Mouse (Mus musculus): ENCODE measurements around the gene Exd2.

The Exd2 gene

DNA sequence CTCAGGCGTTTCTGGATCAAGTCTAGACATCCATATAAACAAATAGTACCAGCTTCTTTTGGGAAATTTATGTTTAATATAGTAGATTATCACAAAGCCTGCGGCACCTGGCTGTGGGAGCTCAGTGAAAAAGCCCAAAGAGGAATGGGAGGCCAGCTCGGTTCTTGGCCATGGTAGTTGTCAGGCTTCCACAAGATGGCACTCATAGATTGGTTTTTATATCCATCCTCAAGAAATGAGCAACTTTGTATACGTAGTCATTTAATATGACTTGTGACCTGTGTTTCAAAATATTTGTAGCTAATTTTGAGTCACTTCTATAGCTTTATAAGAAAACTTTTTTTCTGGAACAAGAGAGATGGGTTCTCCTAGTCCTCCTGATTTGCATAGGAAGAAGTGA, 35.5 kb downstream of the Exd2 start:
- peak; percentile 17 to 18 for DNase-seq

DNA sequence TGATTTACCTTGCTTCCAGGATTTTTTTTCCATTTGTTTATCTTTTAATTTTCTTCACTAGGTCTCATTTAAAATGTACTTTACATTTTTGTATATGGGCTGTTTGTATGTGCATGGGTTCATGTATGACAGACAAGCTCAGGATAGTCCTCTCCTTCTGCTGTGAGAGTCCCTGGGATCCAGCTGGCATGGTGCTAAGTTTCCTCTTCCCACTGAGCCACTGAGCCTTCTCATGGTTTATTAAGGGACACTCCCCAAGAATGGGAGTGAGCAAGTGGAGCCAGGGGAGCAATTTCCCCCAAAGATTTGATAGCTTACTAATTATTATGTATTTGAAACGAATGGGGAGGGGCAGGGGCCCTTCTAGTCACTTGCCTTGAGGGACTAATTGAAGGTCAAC, 37.6 kb downstream of the Exd2 start:
- no peak for DNase-seq

DNA sequence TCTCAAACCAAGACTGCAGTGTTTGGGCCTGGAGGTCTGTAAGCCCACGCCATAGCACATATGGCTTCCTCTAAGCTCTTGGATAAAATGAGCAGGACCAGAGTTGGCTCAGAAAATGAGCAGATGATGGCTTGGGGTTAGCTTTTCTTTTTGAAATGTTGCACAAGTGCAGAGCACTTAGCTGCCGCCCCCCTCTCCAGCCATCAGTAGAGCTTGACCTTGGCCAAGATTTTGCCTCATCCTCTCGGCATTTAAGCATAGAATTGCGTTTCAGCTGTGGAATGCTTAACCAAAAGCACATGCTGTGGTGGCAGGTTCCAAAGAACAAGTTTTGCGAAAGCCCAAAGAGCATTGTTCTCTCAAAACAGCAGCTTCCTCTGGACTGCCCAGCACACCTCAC, 41.8 kb downstream of the Exd2 start:
- no peak for DNase-seq

DNA sequence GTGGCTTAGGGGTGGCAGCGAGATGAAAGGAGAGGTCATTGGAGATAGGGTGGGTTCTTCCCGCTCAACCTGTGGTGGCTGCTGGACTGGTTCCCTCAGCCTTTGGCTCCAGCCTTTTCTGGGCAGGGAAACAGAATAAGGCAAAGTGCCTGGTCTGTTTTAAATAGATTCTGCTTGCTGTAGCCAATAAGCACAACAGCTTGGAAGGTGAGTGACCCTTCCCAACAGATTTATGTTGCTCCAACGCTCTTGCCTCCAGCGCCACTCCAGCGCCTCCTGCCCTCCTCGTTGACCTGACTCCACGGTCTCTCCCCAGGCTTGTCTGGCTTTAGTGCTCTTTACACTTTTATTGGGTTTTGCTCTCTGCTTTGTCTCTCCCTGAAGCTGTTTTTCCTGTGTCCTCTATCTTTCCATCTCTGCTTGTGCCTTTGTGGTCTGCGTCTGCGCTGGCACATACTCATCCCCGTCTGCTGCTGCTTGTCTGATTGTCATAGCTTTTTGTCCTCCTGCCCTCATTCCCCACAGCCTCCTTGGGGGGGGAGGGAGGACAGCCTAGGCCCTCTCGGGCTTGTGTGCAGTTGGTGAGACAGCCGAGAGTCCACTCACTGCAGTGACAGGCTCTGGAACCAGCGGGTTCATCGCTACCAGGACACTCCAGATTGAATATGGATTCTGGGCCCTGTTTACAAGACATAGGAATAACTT, 44.3 kb downstream of the Exd2 start:
- DNase-seq = peak; percentile 60 to 72

DNA sequence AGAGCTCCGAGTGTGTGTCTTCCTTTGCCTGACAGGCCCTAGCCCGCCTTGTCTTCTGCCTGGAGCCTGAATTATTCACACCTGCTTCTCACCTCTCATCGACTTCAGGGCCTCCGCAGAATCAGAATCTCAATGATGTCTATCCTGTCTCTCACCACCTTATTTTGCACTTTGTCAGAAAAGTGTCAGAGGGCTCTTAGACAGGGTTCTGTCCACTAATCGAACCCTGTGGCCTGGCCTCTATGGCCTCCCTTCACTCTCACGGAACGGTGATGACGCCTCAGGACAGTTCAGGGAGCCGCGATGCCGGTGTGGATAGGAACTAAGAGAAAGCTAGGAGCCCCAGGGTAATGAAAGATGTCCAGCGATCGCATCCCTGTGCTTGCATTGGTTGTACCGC, 55.1 kb downstream of the Exd2 start, which contains the start of gene Galnt16:
TSS of gene Galnt16 (plus strand) at position 301 of the 400 bp plus-strand sequence.
- no peak for DNase-seq

DNA sequence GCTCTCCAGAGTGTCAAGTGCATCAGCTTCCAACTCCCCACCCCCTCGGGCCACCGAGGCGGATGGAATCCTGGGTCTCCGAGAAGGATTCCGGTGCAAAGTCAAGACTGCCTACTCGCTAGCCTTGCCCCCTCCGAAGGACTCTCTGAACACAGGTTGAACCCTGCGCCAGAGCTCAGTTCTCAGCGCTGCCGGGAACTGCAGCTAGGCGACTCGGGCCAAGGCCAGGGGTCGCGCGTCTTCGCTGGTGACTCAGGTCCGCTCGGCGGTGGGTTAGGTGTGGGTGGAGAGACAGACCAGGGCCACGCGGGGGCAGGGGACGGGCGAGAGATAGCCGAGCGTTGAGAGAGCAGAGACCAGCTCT, 55.5 kb downstream of the Exd2 start:
- peak in 1 of 2 experiments; percentile 33 for DNase-seq

DNA sequence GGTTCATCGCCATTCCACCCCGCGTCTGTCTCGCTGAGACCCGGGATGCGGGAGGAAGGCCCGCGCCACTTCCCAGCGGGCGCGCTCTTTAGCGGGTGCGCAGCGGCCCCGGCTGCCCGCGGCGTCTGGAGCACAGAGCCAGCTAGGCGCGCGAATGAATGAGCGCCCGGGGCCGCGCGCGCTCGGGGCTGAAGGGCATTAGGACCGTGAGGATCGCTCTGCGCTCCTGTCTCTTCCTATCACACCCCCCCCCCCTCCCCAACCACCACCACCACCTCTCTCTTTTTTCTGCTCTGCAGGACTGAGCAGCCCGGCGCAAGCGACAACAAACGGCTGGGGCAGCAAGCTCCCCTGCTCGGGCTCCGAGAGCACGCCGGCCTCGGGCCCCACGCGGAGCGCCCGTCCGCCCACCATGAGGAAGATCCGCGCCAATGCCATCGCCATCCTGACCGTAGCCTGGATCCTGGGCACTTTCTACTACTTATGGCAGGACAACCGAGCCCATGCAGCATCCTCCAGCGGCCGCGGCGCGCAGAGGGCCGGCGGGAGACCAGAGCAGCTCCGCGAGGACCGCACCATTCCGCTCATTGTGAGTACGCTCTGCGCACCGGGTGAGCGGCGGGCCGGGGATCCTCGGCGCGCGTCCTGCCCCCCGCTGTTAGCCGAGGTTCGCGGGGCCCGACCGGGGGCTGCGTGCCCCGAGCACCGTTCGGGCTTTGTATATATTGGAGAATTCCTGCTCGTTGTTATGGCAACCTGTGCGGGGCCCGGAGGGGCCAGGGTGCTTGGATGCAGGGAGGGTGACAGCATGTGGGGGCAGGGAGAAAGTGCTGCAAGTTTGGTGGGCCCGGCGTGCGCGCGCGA, 56.1 kb downstream of the Exd2 start:
- DNase-seq = peak; percentile 46 to 62

DNA sequence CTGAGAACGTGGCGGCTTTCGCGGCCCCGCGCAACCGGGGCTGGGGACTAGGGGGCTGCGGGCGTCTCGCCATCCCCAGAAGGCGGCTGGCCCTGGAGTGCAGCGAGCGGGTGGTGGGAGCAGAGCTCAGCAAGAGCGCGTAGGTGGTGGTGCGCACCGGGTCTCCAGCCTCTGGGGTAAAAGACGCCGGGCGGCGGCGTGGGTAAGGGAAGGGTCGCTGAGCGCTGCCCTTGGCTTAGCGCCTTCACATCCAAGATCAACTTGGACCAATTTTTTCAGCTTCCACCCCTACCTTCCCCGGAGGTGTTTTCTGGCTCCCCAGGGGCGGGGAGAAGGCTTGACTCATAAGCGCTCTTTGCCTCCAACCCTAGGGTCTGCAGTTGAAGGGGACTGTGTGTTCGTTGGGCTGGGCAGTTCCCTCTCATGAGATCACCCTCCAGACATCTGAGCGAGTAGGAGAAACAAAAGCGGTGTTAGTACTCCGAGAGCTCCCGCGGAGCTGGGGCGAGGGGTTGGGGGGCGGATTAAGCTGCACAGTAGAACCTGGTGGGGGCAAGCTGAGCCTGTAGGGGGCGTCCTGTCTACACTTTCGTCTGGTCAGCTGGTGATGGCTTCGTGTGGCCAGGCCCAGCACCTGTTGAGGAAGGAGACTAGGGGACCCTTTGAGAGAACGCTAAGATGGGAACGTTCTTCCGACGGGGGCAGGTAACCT, 56.9 kb downstream of the Exd2 start:
- DNase-seq = peak; percentile 63 to 72

DNA sequence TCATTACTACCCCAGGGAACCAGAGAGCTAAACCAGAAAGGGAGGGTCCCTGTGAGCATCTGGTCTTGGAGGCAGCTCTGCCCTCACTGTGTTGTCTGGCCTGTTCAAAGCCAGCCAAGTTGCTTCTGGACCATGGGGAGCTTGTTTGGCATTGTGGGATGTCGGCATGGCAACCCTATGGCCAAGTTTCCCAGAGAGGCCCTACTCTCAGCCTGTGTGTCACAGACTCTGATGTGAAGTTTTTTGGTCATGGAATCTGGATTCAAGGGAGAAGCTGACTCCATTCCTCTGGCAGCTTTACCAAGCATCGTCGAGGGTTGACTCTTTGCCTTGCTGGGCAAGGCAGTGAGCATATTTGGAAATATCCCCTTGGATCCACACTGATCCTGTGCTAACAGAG, 59.1 kb downstream of the Exd2 start:
- no peak for DNase-seq

DNA sequence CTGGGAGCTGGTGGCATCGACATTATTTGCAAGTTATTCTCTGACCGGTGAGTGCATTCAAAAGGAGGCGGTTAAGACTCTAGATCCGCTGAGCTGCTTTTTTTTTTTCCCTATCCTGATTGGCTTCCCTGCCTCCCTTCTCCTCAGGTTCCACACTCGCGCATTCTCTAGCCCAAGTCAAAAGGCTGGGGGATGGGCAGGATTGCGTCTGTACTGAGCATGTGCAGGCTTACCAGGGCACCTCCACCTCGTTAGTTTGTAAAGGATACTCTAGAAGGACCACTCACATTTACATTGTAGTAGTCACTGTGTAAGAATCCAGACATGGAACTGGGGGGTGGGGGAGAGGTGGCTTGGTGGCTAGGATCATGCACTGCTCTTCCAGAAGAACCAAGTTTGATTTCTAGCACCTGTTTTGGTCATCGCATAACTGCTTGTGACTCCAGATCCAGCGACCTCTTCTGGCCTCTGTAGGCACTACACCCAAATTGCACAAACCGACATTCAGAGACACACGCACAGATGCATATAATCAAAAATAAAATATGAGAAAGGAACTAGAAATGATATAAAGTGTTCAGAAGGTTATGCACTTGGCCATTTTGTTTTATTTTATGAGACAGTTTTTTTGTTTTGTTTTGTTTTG, 61.5 kb downstream of the Exd2 start:
- DNase-seq = no peak

DNA sequence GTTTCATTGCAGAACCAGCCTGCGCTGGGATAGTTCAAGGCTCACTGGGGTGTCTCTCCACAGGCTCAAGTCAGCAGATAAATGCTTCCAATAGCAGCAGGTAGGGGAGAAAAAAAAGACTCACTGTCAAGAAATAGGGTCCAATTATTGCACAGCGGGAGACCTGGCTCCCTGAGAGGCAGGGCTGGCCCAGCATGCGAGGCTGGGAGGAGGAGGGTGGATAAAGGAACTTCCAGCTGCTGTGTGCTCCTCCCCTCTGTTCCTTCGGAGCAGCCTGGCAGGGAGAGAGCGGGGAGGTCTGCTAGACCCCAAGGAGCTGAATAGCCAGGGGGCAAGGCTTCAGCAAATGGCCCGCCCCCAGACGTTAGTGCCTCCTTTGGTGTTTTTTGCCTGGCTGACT, 62.6 kb downstream of the Exd2 start:
- DNase-seq = peak; percentile 17 to 24

DNA sequence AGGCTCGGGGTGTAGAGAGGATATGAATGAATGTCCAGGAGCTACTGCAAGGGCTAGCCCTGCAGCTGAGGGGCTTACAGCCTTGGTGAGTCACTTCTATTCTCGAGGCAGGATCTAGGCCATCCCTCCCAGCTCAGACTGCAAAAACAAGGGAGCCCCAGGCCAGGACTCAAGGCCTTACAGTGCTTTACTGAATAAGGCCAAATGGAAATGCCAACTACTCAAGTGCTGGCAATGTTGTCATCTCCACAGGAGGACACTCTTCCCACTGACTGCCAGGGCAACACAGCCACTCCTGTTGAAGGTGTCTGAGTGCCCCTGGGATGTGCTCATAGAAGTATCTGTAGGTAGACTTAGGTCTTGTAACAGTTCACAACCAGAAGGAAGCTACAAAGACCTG, 63.6 kb downstream of the Exd2 start:
- no peak for DNase-seq

DNA sequence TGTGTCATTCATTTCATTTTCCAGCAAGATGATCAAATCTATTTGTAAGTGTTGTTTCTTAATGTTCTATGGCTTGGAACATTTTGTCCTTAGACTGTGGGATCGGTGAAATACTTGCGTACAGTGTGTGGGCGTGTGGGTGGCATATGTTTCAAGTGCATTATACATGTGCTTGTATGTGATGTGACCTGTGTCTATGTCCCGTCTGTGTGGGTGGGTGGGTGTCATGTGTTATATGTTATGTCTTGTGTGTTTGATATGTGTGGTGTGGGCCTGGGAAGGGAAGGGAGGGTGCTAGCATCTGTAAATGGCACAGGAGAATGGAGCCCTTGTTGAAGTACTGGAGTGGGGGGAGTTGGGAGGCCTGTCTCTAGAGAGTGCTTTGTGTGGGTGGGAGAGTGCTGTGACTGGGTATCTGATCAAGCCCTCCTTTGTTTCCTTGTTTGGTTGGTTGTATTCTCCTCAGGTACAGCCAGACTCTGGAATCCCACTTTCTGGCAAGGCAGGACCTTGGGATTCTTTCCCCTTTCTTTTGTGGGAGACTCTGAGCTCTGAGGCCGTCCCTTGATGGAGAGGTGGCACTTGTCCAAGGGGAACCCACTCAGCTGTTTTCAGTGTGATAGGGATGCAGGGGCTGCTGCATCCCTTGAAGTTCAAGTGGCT, 65.0 kb downstream of the Exd2 start:
- no peak for DNase-seq

DNA sequence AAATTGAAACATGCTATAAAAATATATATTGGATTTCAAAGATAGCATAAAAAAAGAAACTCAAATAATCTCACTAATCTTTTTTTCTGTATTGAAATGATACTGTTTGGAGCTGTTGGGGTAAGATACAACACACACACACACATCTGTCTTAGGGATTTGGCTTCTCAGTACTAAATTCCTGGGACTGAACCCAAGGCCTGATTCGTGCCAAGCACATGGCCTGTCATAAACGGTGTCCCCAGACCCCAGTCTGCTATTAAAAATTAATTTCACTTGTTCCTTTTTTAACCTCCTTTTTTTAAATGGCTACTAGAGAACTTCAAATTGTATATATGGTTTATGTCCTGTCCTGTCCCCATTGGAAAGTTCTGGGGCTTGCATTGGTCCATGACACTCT, 67.2 kb downstream of the Exd2 start:
- DNase-seq = peak; percentile 39 to 48

DNA sequence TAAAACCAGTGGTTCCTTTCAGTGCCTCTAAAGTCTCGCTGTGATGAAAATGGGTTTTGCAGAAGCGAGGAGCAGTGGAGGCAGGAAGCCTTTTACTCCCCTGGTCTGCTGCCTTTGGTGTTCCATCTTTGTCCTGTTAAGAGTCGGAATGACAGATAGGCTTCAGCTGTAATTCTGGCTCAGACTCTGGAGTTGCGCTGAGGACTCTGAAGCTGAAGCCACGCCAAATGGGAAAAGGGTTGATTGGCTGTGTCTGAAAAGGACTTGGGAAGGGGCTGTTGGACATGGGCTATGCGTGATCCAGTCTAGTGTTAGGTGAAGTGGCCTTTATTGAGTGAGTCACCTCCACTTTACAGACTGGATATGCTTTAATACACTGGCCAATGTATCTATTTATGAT, 67.7 kb downstream of the Exd2 start:
- DNase-seq = peak; percentile 8 to 21

DNA sequence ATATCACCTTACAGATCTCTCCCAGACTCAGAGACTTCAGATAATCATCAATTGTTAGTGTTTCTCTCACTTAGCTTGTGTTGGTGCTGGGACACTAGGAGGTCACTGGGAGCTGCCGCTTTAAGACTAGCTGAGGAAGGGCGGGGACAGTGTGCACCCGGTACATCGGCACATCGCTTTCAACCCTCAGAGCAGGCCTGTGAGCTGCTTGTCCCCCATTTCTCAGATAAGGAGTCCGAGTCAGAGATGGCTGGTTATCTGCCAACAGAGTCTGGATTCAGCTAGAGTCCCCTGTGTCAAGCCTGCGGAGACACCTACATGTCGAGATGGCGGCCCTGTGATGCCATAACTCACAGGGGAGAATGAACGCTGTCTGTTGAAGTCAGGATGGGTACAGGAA, 68.7 kb downstream of the Exd2 start:
- no peak for DNase-seq

DNA sequence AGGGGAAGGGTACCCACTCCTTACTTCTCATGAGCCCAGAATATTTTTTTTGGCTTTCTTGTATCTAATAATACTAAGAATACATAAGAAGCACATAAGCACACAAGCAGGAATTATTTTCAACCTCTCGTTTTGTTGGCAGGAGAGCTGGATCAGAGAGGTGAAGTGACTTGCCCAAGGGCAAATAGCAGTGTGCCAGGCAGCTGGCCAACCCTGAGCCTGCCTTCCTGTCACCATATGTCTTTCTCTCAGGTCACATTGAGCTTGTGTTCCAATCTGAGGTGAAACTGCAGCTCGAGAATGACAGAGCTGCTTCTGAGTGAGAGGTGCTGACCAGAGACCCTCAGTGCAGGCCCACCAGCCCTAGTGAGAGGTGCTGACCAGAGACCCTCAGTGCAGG, 71.0 kb downstream of the Exd2 start:
- DNase-seq = no peak

DNA sequence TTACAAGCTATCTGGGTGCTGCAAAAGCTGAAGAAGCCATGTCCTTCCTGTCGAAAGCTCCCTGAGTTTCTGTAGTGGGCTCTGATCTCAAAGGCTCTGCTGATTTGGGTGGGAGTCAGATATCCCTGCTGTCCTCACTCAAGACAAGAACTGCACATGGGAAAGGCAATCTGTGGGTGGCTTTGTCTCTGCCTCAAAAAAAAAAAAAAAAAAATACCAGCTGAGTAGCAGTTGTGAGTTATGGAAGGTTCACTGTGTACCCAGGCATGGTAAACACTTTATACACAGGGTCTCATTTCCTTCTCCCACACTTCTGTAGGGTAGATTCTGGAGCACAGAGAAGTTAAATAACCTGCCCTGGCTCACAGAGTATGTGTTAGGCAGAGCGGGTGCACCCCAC, 74.4 kb downstream of the Exd2 start:
- DNase-seq = no peak

DNA sequence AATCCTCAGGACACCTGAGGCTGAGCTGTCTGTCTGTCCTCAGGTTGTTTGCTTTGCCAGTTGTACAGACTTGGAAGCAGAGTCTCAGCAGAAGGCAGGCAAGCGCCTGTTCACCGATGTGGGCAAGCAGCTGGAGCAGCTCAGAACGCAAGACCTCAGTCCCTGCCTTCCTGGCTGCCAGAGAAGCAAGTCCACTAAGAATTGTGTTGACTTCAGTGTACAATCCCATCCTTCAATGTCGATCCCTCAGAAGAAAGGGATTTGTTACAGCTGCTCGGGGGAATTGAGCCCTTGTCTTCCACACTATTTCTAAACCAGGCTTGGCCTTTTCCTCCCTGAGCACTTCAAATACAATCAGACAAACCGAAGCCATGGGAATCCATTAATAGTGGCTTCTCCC, 75.4 kb downstream of the Exd2 start:
- peak; percentile 30 to 42 for DNase-seq

DNA sequence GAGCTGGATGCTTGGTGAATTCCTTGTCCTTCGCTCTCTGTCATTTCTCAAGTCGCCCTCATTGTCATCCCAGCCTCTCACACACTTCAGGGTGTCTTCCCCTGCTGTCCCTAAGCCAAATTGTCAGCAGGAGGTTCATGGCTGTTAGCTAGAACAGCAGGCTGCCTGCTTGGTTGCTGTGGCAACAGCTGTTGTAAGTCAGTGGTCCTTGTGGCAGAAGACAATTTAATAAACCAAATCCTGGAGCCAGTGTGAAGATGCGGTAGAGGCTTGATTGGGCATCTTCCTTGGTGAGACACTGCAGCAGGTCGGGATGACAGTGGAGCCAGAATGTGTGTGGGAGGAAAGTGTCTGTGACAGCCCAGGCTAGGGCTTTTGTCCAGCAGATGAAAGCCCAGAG, 82.4 kb downstream of the Exd2 start:
- no peak for DNase-seq

DNA sequence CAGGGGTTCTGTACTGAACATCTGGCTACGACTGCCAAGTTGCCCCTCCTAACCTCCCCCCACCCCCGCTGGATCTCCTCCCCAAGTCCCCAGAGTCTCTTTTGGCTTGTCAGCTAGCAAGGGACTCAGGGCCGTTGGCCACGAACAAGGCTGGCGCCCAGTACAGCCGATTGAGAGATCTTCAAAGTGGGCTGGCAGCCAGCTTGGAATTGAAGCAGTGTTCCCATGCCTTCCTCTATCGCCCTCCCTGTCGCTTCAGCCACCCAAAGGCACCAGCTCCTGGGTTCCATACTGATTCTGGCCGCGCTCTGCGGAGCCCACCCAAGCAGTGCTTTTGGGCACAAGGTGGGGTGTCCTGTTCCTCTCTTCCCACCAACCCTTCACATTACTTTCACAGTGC, 86.8 kb downstream of the Exd2 start:
- DNase-seq = peak in 1 of 2 experiments; percentile 43

Measured in kidney, postnatal 4 days (tissue).